Mouse (Mus musculus) stomach, postnatal 0 days (tissue): Measurements from ENCODE around the gene 2010003K11Rik.

Experiments used
- CTCF ChIP-seq: IDR thresholded peaks from 2 replicates; pipeline ENCODE4 v1.5.1; 2016; ENCODE audit warnings: antibody characterized with exemption, low read depth, mild to moderate bottlenecking, moderate library complexity
- EP300 ChIP-seq: optimal IDR thresholded peaks from 2 replicates; pipeline ENCODE3; 2016; ENCODE audit warnings: antibody characterized with exemption

GRCm38 (mm10) chr19:4497263-4497973 is 965 bp downstream of the 2010003K11Rik start:
- TF ChIP-seq CTCF: peak; percentile 98
- TF ChIP-seq EP300: no peak
